Mouse (Mus musculus) forebrain, embryonic 14.5 days (tissue): Measurements from ENCODE around the gene Hectd3. TPM values are rescaled to one million over a fixed set of nuclear protein-coding genes. Genes with fewer than 3 reads are reported as not detected.

Experiments
- polyA plus RNA-seq: library from polyadenylated mRNA; unstranded; fragments of >200 nt; fragmentation: Nextera tagmentation; extraction: Ambion mirVana; gene quantifications from 2 replicates; pipeline ENCODE4 v1.2.1, GENCODE M21; 2014

The Hectd3 gene
- polyA plus RNA-seq, 1 experiment from 2014 or later, result 13.1 TPM

Other genes starting within 250 kb of the Hectd3 start
- 34.0 and 34.5 TPM in 2 replicates for gene Toe1, start 187.7 kb upstream of the Hectd3 start, polyA plus RNA-seq
- gene Mutyh, start 187.6 kb upstream of the Hectd3 start, polyA plus RNA-seq, result 8.0 and 8.9 TPM in 2 replicates
- 0.77 and 0.78 TPM in 2 replicates for gene Hpdl, start 173.6 kb upstream of the Hectd3 start, polyA plus RNA-seq
- 8.5 and 11.1 TPM in 2 replicates for gene Zswim5, start 117.9 kb upstream of the Hectd3 start, polyA plus RNA-seq
- gene Urod, start 904 bp upstream of the Hectd3 start, polyA plus RNA-seq, result 66.1 and 70.3 TPM in 2 replicates
- gene Eif2b3, start 24.1 kb downstream of the Hectd3 start, polyA plus RNA-seq, result 47.5 and 51.4 TPM in 2 replicates
- gene Ptch2, start 100.8 kb downstream of the Hectd3 start, polyA plus RNA-seq, result 2.4 and 3.4 TPM in 2 replicates
- gene Btbd19, start 130.4 kb downstream of the Hectd3 start, polyA plus RNA-seq, result 2.2 and 2.5 TPM in 2 replicates
- 0.25 and 0.32 TPM in 2 replicates for gene Tctex1d4, start 131.5 kb downstream of the Hectd3 start, polyA plus RNA-seq
- 7.0 and 7.1 TPM in 2 replicates for gene Plk3, start 138.6 kb downstream of the Hectd3 start, polyA plus RNA-seq
- 621 and 797 TPM in 2 replicates for gene Rps8, start 160.9 kb downstream of the Hectd3 start, polyA plus RNA-seq
- 38.5 and 38.6 TPM in 2 replicates for gene Kif2c, start 187.3 kb downstream of the Hectd3 start, polyA plus RNA-seq